Mouse (Mus musculus) MEL (cell line): ENCODE data around the gene Lpo. TPM values are rescaled to one million over a fixed set of nuclear protein-coding genes. Genes with fewer than 3 reads are reported as not detected.

Source experiments
- DNase-seq: peaks from one replicate; pipeline ENCODE4 v3.0.0; 2011; ENCODE audit warnings: low read depth, low spot score
- H3K27ac ChIP-seq: 2 replicates; pipeline ENCODE4 v1.5.1; 2012; ENCODE audit warnings: low read depth, mild to moderate bottlenecking, control low read depth, low read length, moderate library complexity; ENCODE audit not compliant: control insufficient read depth
- H3K27me3 ChIP-seq, 2 experiments: fragments of 150-350 bp in 1 of 2; sonication (generic) in 1 of 2; 2 replicates each; pipeline ENCODE4 v1.6.1; 2012; ENCODE audit warnings: low read length in 2 of 2, mild to moderate bottlenecking in 2 of 2, improper control_type of control experiment in 1 of 2, moderate library complexity in 1 of 2; ENCODE audit not compliant: insufficient read depth in 2 of 2, control insufficient read depth in 1 of 2
- H3K36me3 ChIP-seq, 2 experiments: 2 replicates each; pipeline ENCODE4 v1.6.1; 2012 to 2014; ENCODE audit warnings: low read length in 2 of 2, improper control_type of control experiment in 1 of 2, inconsistent platforms in 1 of 2, mild to moderate bottlenecking in 1 of 2; ENCODE audit not compliant: insufficient read depth in 2 of 2, control insufficient read depth in 1 of 2
- H3K4me1 ChIP-seq, 2 experiments: fragments of 150-350 bp in 1 of 2; sonication (generic) in 1 of 2; 2 replicates each; pipeline ENCODE4 v1.6.1; 2012; ENCODE audit warnings: low read length in 2 of 2, improper control_type of control experiment in 1 of 2, mild to moderate bottlenecking in 1 of 2; ENCODE audit not compliant: insufficient read depth in 2 of 2, control insufficient read depth in 1 of 2
- H3K4me3 ChIP-seq, 2 experiments: fragments of 150-350 bp in 1 of 2; sonication (generic) in 1 of 2; 2 replicates each; pipeline ENCODE4 v1.5.1; 2012; ENCODE audit warnings: low read depth in 2 of 2, low read length in 2 of 2, mild to moderate bottlenecking in 2 of 2, moderate library complexity in 2 of 2, control low read depth in 1 of 2, improper control_type of control experiment in 1 of 2; ENCODE audit not compliant: control insufficient read depth in 1 of 2, insufficient read depth in 1 of 2
- H3K79me2 ChIP-seq: 2 replicates; pipeline ENCODE4 v1.6.1; 2012; ENCODE audit warnings: mild to moderate bottlenecking, low read length, moderate library complexity; ENCODE audit not compliant: control insufficient read depth, poor library complexity, insufficient read depth
- H3K9ac ChIP-seq: 2 replicates; pipeline ENCODE4 v1.6.1; 2012; ENCODE audit warnings: low read depth, mild to moderate bottlenecking, control low read depth, low read length, moderate library complexity; ENCODE audit not compliant: control insufficient read depth, poor library complexity, severe bottlenecking
- H3K9me3 ChIP-seq: fragments of 150-350 bp; sonication (generic); replicated peaks from 2 replicates; pipeline ENCODE4 v1.6.1; 2012; ENCODE audit warnings: mild to moderate bottlenecking, low read length, improper control_type of control experiment, moderate library complexity; ENCODE audit not compliant: insufficient read depth
- BHLHE40 ChIP-seq: IDR thresholded peaks from 2 replicates; pipeline ENCODE4 v1.6.1; 2012; ENCODE audit warnings: low read depth, mild to moderate bottlenecking, inconsistent platforms, low read length, improper control_type of control experiment, borderline replicate concordance
- CTCF ChIP-seq, 3 experiments: IDR thresholded peaks in 2 of 3; conservative IDR thresholded peaks in 1 of 3; 2 replicates each; pipeline ENCODE4 v1.5.1; 2011 to 2012; ENCODE audit warnings: low read length in 3 of 3, low read depth in 2 of 3, mild to moderate bottlenecking in 2 of 3, improper control_type of control experiment in 1 of 3, inconsistent platforms in 1 of 3, mixed read lengths in 1 of 3, moderate library complexity in 1 of 3; ENCODE audit not compliant: control insufficient read depth in 1 of 3, insufficient read depth in 1 of 3, poor library complexity in 1 of 3, severe bottlenecking in 1 of 3
- MYB ChIP-seq: IDR thresholded peaks from 2 replicates; pipeline ENCODE4 v1.6.1; 2011; ENCODE audit warnings: mild to moderate bottlenecking, low read depth, low read length, improper control_type of control experiment
- POLR2A ChIP-seq, 2 experiments: IDR thresholded peaks; 2 replicates each; pipeline ENCODE4 v1.6.1; 2011 to 2012; ENCODE audit warnings: low read length in 2 of 2, mild to moderate bottlenecking in 2 of 2, control low read depth in 1 of 2, improper control_type of control experiment in 1 of 2, low read depth in 1 of 2, moderate library complexity in 1 of 2; ENCODE audit not compliant: control insufficient read depth in 1 of 2, insufficient read depth in 1 of 2, poor library complexity in 1 of 2
- POLR2AphosphoS5 ChIP-seq: IDR thresholded peaks from 2 replicates; pipeline ENCODE4 v1.6.1; 2012; ENCODE audit warnings: low read depth, borderline replicate concordance, mild to moderate bottlenecking, inconsistent platforms, low read length, moderate library complexity, mixed read lengths
- TBP ChIP-seq: IDR thresholded peaks from 2 replicates; pipeline ENCODE4 v1.8.0; 2011; ENCODE audit warnings: low read depth, low read length, improper control_type of control experiment
- UBTF ChIP-seq: IDR thresholded peaks from 2 replicates; pipeline ENCODE4 v1.6.1; 2012; ENCODE audit warnings: low read depth, mild to moderate bottlenecking, inconsistent platforms, low read length, improper control_type of control experiment, moderate library complexity, borderline replicate concordance; ENCODE audit not compliant: insufficient read depth
- ZC3H11A ChIP-seq: IDR thresholded peaks from 2 replicates; pipeline ENCODE4 v1.6.1; 2012; ENCODE audit warnings: low read depth, mild to moderate bottlenecking, inconsistent platforms, low read length, improper control_type of control experiment
- polyA plus RNA-seq, 2 experiments: library from polyadenylated mRNA; stranded (reverse) in 1 of 2; unstranded in 1 of 2; fragments of >175 nt in 1 of 2; fragments of >200 nt in 1 of 2; gene quantifications; 2 replicates each; pipeline versions ENCODE4 v1.2.1 to v1.2.4; 2012; ENCODE audit warnings: low replicate concordance in 2 of 2, low read depth in 1 of 2; ENCODE audit not compliant: insufficient read length in 2 of 2, insufficient read depth in 1 of 2, missing spikeins in 1 of 2
- total RNA-seq: library from RNA; depleted of rRNA; stranded (reverse); fragments of 300-350 nt; gene quantifications from 2 replicates; pipeline ENCODE4 v1.2.3, GENCODE M21; 2012; rRNA removed

The Lpo gene
- total and polyA plus RNA-seq, 3 experiments, result not detected

DNA sequence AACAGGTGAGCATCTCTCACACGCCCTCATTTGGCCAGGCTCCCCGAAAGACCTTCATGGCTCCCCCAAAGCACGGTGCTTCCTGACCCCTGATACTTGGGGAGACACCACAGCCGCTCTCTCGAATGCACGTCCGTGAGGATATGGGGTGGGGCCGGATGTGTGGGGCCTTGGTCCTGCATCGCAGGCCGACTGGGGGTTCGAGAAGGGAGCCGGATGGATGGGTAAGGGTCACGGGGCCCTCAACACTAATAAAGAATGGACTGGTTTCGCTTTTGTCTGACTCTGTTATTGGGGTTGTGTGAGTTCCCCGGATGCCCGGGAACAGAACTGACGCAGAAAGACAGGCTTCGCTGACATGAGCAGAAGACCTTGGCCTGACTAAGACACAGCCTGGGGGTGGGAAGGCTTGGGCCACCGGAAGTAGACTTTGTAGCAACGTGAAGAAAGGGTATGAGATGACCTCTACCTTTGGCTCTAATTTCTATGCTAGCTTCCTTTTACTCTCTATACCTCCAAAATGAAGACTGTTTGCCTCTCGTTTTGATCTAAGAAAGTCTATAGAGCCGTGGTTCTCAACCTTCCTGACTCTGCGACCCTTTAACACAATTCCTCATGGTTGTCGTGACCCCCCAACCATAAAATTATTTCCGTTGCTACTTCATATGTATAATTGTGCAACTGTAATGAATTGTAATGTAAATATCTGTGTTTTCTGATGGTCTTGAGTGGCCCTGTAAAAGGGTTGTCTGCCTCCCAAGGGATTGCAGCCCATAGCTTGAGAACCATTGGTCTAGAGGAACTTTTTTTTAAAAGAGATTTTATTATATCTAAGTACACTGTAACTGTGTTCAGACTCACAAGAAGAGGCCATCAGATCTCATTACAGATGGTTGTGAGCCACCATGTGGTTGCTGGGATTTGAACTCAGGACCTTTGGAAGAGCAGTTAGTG, 70.8 kb downstream of the Lpo start:
- TF ChIP-seq UBTF (0 out of 2 replicates have a peak, but pooled peaks have one; percentile 3), BHLHE40 (no peak), TBP (peak; percentile 60), ZC3H11A (no peak), POLR2AphosphoS5 (0 out of 2 replicates have a peak, but pooled peaks have one; percentile 48), MYB (no peak), CTCF (IDR thresholded peaks at IDR 0.05 in 2 of 3, conservative IDR thresholded peaks at IDR 0.05 in 1 of 3; ENCODE audit: control insufficient read depth in 1 of 3, insufficient read depth in 1 of 3, low read depth in 2 of 3, low read length in 3 of 3, poor library complexity in 1 of 3, severe bottlenecking in 1 of 3) (no peak), POLR2A (IDR thresholded peaks at IDR 0.05; ENCODE audit: control insufficient read depth in 1 of 2, insufficient read depth in 1 of 2, low read depth in 1 of 2, low read length in 2 of 2, poor library complexity in 1 of 2) (peak; percentile 32 to 55; a peak in 2 of 4 replicates)
- Histone ChIP-seq H3K4me1 (peaks cover under 1 to 20% of the 10 kb centered on the region in 2 experiments; a peak in 3 of 4 replicates), H3K9ac (peak overlapping the region; percentile 95), H3K9me3 (no peaks in the 10 kb centered on the region), H3K4me3 (peak overlapping the region; percentile 25 to 94), H3K27me3 (no peaks in the 10 kb centered on the region), H3K27ac (peak overlapping the region; percentile 86), H3K36me3 (peaks cover 2 to 18% of the 10 kb centered on the region in 2 experiments; a peak in 3 of 4 replicates), H3K79me2 (peaks cover 48% of the 10 kb centered on the region)
- peak; percentile 74 for DNase-seq

Other genes starting within 250 kb of the Lpo start
- 25.0 and 32.4 TPM in 2 replicates for gene Mtmr4, start 236.1 kb downstream of the Lpo start, total RNA-seq
- gene Mtmr4, start 236.1 kb downstream of the Lpo start, polyA plus RNA-seq, result 10 to 100 TPM in 1 of 2 experiments, not detected in 1; 25.9 TPM
- not detected in 2 replicates for gene Hsf5, start 211.1 kb downstream of the Lpo start, total RNA-seq
- gene Hsf5, start 211.1 kb downstream of the Lpo start, polyA plus RNA-seq, result under 1 TPM in 1 of 2 experiments, not detected in 1; 0.03 TPM
- 12.9 and 17.3 TPM in 2 replicates for gene Rnf43, start 165.6 kb downstream of the Lpo start, total RNA-seq
- 10 to 100 TPM in 1 of 2 experiments, not detected in 1; 14.6 TPM for gene Rnf43, start 165.6 kb downstream of the Lpo start, polyA plus RNA-seq
- 301 and 332 TPM in 2 replicates for gene Supt4a, start 90.7 kb downstream of the Lpo start, total RNA-seq
- 100 to 1,000 TPM in 1 of 2 experiments, not detected in 1; 223 TPM for gene Supt4a, start 90.7 kb downstream of the Lpo start, polyA plus RNA-seq
- gene Tspoap1, start 67.7 kb downstream of the Lpo start, total RNA-seq, result 3.7 and 5.2 TPM in 2 replicates
- 1 to 10 TPM in 1 of 2 experiments, not detected in 1; 8.6 TPM for gene Tspoap1, start 67.7 kb downstream of the Lpo start, polyA plus RNA-seq
- gene Mpo, start 34.7 kb downstream of the Lpo start, total RNA-seq, result not detected in 2 replicates
- under 1 TPM in 1 of 2 experiments, not detected in 1; 0.13 TPM for gene Mpo, start 34.7 kb downstream of the Lpo start, polyA plus RNA-seq
- 3.3 and 3.7 TPM in 2 replicates for gene Mks1, start 24.9 kb upstream of the Lpo start, total RNA-seq
- 1 to 10 TPM in 1 of 2 experiments, not detected in 1; 6.1 TPM for gene Mks1, start 24.9 kb upstream of the Lpo start, polyA plus RNA-seq
- gene Epx, start 47.2 kb upstream of the Lpo start, total RNA-seq, result not detected in 2 replicates
- gene Epx, start 47.2 kb upstream of the Lpo start, polyA plus RNA-seq, result under 1 TPM in 1 of 2 experiments, not detected in 1; 0.03 TPM
- not detected in 2 replicates for gene Olfr462, start 64.0 kb upstream of the Lpo start, total RNA-seq
- gene Olfr462, start 64.0 kb upstream of the Lpo start, polyA plus RNA-seq, result not detected
- not detected in 2 replicates for gene Olfr463, start 69.1 kb upstream of the Lpo start, total RNA-seq
- not detected for gene Olfr463, start 69.1 kb upstream of the Lpo start, polyA plus RNA-seq
- not detected in 2 replicates for gene Olfr464, start 92.7 kb upstream of the Lpo start, total RNA-seq
- gene Olfr464, start 92.7 kb upstream of the Lpo start, polyA plus RNA-seq, result not detected
- gene Dynll2, start 159.2 kb upstream of the Lpo start, total RNA-seq, result 30.7 and 38.6 TPM in 2 replicates
- gene Dynll2, start 159.2 kb upstream of the Lpo start, polyA plus RNA-seq, result 100 to 1,000 TPM in 1 of 2 experiments, 10 to 100 TPM in 1; 75.8 to 124 TPM
- gene Srsf1, start 219.1 kb upstream of the Lpo start, total RNA-seq, result 586 and 596 TPM in 2 replicates
- 100 to 1,000 TPM; 421 to 431 TPM for gene Srsf1, start 219.1 kb upstream of the Lpo start, polyA plus RNA-seq
- 8.0 and 9.5 TPM in 2 replicates for gene Vezf1, start 240.0 kb upstream of the Lpo start, total RNA-seq
- gene Vezf1, start 240.0 kb upstream of the Lpo start, polyA plus RNA-seq, result 10 to 100 TPM in 1 of 2 experiments, not detected in 1; 20.8 TPM